Mouse (Mus musculus) myocyte (in vitro differentiated cells): ENCODE measurements around the gene Gpx3. TPM values are rescaled to one million over a fixed set of nuclear protein-coding genes. Genes with fewer than 3 reads are reported as not detected.
A peak's percentile ranks its signal among the peaks of the same experiment; 100 is the strongest.

Experiments
- H3K27me3 ChIP-seq: one replicate; pipeline ENCODE4 v1.6.1; 2011; ENCODE audit not compliant: control insufficient read depth, insufficient read depth, insufficient read length
- H3K36me3 ChIP-seq: one replicate; pipeline ENCODE4 v1.6.1; 2011; ENCODE audit not compliant: control insufficient read depth, insufficient read depth
- H3K4me2 ChIP-seq: one replicate; pipeline ENCODE4 v1.6.1; 2011; ENCODE audit warnings: low read depth, control low read depth
- H3K4me3 ChIP-seq: one replicate; pipeline ENCODE4 v1.5.1; 2011; ENCODE audit warnings: mild to moderate bottlenecking, control low read depth, moderate library complexity
- H3K79me2 ChIP-seq: one replicate; pipeline ENCODE4 v1.6.1; 2011; ENCODE audit not compliant: control insufficient read depth, insufficient read depth
- H3ac ChIP-seq: one replicate; pipeline ENCODE4 v1.6.1; 2011; ENCODE audit not compliant: control insufficient read depth, insufficient read length
- CEBPB ChIP-seq: IDR thresholded peaks from 2 replicates; pipeline ENCODE4 v1.6.1; 2011; ENCODE audit warnings: mild to moderate bottlenecking, moderate library complexity; ENCODE audit not compliant: poor library complexity, insufficient read depth, severe bottlenecking
- E2F4 ChIP-seq: IDR thresholded peaks from one replicate; pipeline ENCODE4 v1.6.1; 2011; ENCODE audit warnings: mild to moderate bottlenecking, control low read depth, moderate library complexity; ENCODE audit not compliant: insufficient read depth
- MAX ChIP-seq: IDR thresholded peaks from one replicate; pipeline ENCODE4 v1.6.1; 2011; ENCODE audit warnings: low read depth, mild to moderate bottlenecking, control low read depth
- MYOD1 ChIP-seq, 3 experiments: IDR thresholded peaks; one replicate each; pipeline ENCODE4 v1.6.1; 2011; ENCODE audit warnings: control low read depth in 2 of 3, low read depth in 2 of 3, mild to moderate bottlenecking in 2 of 3, moderate library complexity in 1 of 3; ENCODE audit not compliant: insufficient read length in 2 of 3, control insufficient read depth in 1 of 3
- MYOG ChIP-seq, 3 experiments: IDR thresholded peaks; one replicate each; pipeline ENCODE4 v1.6.1; 2011; ENCODE audit warnings: control low read depth in 2 of 3, low read depth in 2 of 3, mild to moderate bottlenecking in 2 of 3; ENCODE audit not compliant: insufficient read length in 2 of 3, control insufficient read depth in 1 of 3, insufficient read depth in 1 of 3
- POLR2A ChIP-seq: IDR thresholded peaks from one replicate; pipeline ENCODE4 v1.6.1; 2011; ENCODE audit warnings: low read depth, mild to moderate bottlenecking, control low read depth, moderate library complexity; ENCODE audit not compliant: insufficient read length
- POLR2AphosphoS2 ChIP-seq: IDR thresholded peaks from one replicate; pipeline ENCODE4 v1.6.1; 2011; ENCODE audit warnings: low read depth, control low read depth; ENCODE audit not compliant: insufficient read length
- REST ChIP-seq: IDR thresholded peaks from one replicate; pipeline ENCODE4 v1.6.1; 2011; ENCODE audit warnings: mild to moderate bottlenecking, control low read depth, moderate library complexity; ENCODE audit not compliant: insufficient read depth, insufficient read length
- SRF ChIP-seq: IDR thresholded peaks from one replicate; pipeline ENCODE4 v1.6.1; 2011; ENCODE audit warnings: low read depth; ENCODE audit not compliant: control insufficient read depth, insufficient read length
- TCF12 ChIP-seq: IDR thresholded peaks from one replicate; pipeline ENCODE4 v1.6.1; 2011; ENCODE audit warnings: mild to moderate bottlenecking, control low read depth; ENCODE audit not compliant: poor library complexity, insufficient read depth, severe bottlenecking
- TCF3 ChIP-seq: IDR thresholded peaks from one replicate; pipeline ENCODE4 v1.6.1; 2011; ENCODE audit warnings: low read depth, control low read depth; ENCODE audit not compliant: insufficient read length
- USF1 ChIP-seq: IDR thresholded peaks from one replicate; pipeline ENCODE4 v1.6.1; 2011; ENCODE audit warnings: low read depth, mild to moderate bottlenecking, control low read depth, moderate library complexity
- polyA plus RNA-seq: library from polyadenylated mRNA; unstranded; fragments of >200 nt; fragmentation: generic; extraction: Trizol; gene quantifications from one replicate; pipeline ENCODE4 v1.2.1, GENCODE M21; 2012; ENCODE audit warnings: missing spikeins

Gene Gpx3
- polyA plus RNA-seq, 1 experiment = 9.4 TPM

DNA sequence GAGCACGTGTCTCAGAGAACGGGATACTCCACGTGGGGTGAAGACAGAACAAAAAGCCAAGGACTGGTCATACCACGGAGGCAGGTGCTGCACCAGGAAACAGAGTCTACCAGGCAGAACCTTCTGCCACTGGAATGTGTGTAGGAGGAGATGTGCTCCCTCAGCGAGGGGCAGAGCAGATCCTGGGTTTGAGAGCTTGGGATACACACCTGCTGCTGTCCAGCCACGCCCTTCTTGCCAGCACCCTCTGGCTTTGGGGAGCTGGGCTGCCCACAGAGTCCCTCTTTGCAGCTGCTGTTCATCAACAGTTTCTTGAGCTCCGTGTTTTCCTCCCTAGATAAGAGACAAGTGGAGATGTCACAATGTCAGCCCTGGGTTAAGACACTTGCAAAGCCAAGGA lies 26.6 kb downstream of the Gpx3 start:
- Histone ChIP-seq H3K79me2 (no peaks in the 10 kb centered on the region), H3ac (no peak overlapping the region), H3K36me3 (peaks cover 8% of the 10 kb centered on the region), H3K4me2 (no peak overlapping the region), H3K27me3 (no peaks in the 10 kb centered on the region), H3K4me3 (no peak overlapping the region)
- TF ChIP-seq E2F4 = no peak
- TF ChIP-seq MYOD1 (IDR thresholded peaks at IDR 0.05; ENCODE audit: control insufficient read depth in 1 of 3, insufficient read length in 2 of 3, low read depth in 2 of 3) = peak in 2 of 3 experiments; percentile 81 to 94
- TF ChIP-seq POLR2A = no peak
- peak in 2 of 3 experiments; percentile 80 to 95 for TF ChIP-seq MYOG (IDR thresholded peaks at IDR 0.05; ENCODE audit: control insufficient read depth in 1 of 3, insufficient read depth in 1 of 3, insufficient read length in 2 of 3, low read depth in 2 of 3)
- TF ChIP-seq TCF12 = peak; percentile 62
- peak; percentile 30 for TF ChIP-seq USF1
- TF ChIP-seq MAX = no peak
- TF ChIP-seq SRF = no peak
- TF ChIP-seq POLR2AphosphoS2 = no peak
- TF ChIP-seq REST = no peak
- no peak for TF ChIP-seq CEBPB
- peak; percentile 73 for TF ChIP-seq TCF3

DNA sequence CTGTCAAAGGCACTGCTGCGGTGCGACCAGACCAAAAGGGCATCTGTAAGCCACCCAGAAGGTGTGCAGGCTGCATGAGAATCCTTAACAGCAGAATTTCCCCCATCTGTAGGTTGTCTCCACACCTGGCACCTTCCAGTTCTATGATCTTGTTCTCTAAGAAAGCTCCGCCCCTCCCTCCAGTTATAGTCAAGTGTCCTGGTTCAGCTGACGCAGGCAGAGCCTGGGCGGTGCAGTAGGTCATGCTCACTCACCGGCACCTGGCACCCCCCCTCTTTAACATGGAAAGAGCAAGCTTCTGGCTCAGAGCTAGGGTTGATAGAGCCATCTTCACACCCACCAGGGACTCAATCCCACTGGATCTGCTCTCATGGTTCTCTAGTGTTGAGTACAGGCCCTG lies 27.0 kb downstream of the Gpx3 start:
- peaks cover 8% of the 10 kb centered on the region for H3K36me3 ChIP-seq
- no peak for TF ChIP-seq SRF
- peak in 1 of 3 experiments; percentile 9 for TF ChIP-seq MYOG (IDR thresholded peaks at IDR 0.05; ENCODE audit: control insufficient read depth in 1 of 3, insufficient read depth in 1 of 3, insufficient read length in 2 of 3, low read depth in 2 of 3)
- peak in 1 of 3 experiments; percentile 2 for TF ChIP-seq MYOD1 (IDR thresholded peaks at IDR 0.05; ENCODE audit: control insufficient read depth in 1 of 3, insufficient read length in 2 of 3, low read depth in 2 of 3)
- no peak for TF ChIP-seq POLR2A
- no peak overlapping the region for H3K4me3 ChIP-seq
- H3ac ChIP-seq = no peak overlapping the region
- H3K4me2 ChIP-seq = no peak overlapping the region
- no peaks in the 10 kb centered on the region for H3K27me3 ChIP-seq
- no peaks in the 10 kb centered on the region for H3K79me2 ChIP-seq

DNA sequence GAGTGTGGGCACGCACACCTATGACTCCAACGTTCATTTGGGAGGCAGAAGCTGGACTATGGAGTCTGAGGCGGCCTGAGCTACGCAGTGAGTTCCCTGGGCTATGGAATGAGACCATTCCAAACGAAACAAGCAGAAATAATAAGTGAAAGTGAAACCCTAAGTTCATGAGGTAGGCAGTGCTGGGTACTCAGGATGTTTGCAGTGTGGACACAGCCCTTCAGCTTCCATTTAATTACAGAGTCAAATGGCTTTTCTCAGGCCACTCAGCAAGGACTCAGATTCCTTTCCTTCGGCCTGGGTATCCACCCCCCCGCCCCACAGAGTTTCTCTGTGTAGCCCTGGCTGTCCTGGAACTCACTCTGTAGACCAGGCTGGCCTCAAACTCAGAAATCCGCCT lies 27.5 kb downstream of the Gpx3 start:
- Histone ChIP-seq H3K27me3 (no peaks in the 10 kb centered on the region), H3K79me2 (no peaks in the 10 kb centered on the region), H3K36me3 (peaks cover 8% of the 10 kb centered on the region), H3K4me3 (no peak overlapping the region), H3ac (no peak overlapping the region), H3K4me2 (no peak overlapping the region)
- TF ChIP-seq MAX (no peak), SRF (no peak), POLR2A (no peak), E2F4 (no peak), MYOD1 (IDR thresholded peaks at IDR 0.05; ENCODE audit: control insufficient read depth in 1 of 3, insufficient read length in 2 of 3, low read depth in 2 of 3) (no peak), POLR2AphosphoS2 (no peak), USF1 (no peak), REST (no peak), TCF12 (no peak), TCF3 (no peak), CEBPB (no peak), MYOG (IDR thresholded peaks at IDR 0.05; ENCODE audit: control insufficient read depth in 1 of 3, insufficient read depth in 1 of 3, insufficient read length in 2 of 3, low read depth in 2 of 3) (no peak)

DNA sequence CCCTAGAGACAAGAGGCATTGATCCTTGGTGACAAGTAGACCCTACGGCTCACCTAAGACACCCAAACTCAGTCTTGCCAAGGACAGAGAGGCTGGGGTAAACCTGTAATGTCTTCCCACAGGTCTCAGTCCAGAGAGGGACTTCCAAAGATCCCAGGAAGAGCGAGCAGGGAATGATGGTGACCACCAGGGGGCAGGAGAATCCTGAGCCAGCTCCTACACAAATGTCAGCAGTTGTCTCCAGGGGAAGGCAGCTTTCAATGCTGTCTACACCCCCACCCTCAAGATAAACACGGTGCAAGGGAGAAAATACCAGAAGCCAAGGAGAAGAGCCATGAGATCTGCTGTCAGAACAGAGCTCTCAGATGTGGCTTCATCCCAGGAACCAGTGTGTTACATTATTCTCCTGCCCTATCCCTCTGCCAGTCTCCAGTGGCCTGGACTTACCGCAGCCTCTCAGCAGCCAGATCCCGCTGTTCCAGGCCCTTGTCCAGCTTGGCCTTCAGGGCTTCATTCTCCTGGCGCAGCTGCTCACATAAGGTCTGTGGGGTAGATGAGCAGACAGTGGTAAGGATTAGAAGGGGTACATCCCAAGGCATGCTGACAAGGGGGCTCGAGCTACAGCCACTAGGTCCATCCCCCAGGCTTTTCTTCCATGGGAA lies 28.2 kb downstream of the Gpx3 start:
- Histone ChIP-seq H3K36me3 (peaks cover 6% of the 10 kb centered on the region), H3K27me3 (no peaks in the 10 kb centered on the region), H3ac (no peak overlapping the region), H3K79me2 (no peaks in the 10 kb centered on the region), H3K4me2 (no peak overlapping the region), H3K4me3 (no peak overlapping the region)
- TF ChIP-seq SRF (no peak), TCF12 (no peak), E2F4 (no peak), MYOG (IDR thresholded peaks at IDR 0.05; ENCODE audit: control insufficient read depth in 1 of 3, insufficient read depth in 1 of 3, insufficient read length in 2 of 3, low read depth in 2 of 3) (no peak), MYOD1 (IDR thresholded peaks at IDR 0.05; ENCODE audit: control insufficient read depth in 1 of 3, insufficient read length in 2 of 3, low read depth in 2 of 3) (no peak)

DNA sequence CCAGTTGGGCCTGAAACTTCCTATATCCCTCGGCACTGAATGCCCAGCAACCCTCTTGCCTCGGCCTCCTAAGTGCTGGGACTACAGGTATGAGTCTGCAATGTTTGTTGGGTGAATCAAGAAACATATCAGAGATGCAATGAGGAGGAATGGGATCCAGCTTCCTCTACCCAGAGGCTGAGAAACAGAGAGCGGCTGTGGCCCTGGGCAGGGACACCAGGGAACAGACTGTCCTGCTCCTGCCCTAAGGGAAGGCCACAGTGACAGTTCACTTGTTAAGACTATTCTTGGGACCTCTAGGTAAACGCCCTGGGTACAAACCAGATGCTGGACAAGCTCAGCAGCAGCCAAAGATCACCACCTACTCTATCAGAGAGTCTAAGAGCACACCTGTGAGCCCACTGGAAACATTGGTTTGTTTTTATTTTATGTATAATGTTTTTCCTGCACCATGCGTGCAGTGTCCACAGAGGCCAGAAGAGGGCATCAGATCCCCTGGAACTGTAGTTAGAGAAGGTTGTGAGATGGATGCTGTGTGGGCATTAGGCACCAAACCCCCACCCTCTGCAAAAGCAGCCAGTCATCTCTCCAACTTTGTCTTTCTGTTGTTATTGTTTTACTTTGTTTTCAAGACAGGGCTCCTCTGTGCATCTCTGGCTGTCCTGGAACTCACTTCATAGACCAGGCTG lies 29.3 kb downstream of the Gpx3 start:
- no peaks in the 10 kb centered on the region for H3K79me2 ChIP-seq
- H3K36me3 ChIP-seq = peaks cover 8% of the 10 kb centered on the region
- TF ChIP-seq POLR2AphosphoS2 (no peak), SRF (no peak), E2F4 (no peak), MAX (no peak), CEBPB (no peak), MYOD1 (IDR thresholded peaks at IDR 0.05; ENCODE audit: control insufficient read depth in 1 of 3, insufficient read length in 2 of 3, low read depth in 2 of 3) (no peak), REST (no peak), TCF12 (no peak)
- H3K4me2 ChIP-seq = no peak overlapping the region
- H3K27me3 ChIP-seq = no peaks in the 10 kb centered on the region
- no peak overlapping the region for H3ac ChIP-seq
- no peak overlapping the region for H3K4me3 ChIP-seq
